Mouse (Mus musculus) embryonic facial prominence, embryonic 13.5 days (tissue): Measurements from ENCODE around the gene 1500009L16Rik. TPM values are rescaled to one million over a fixed set of nuclear protein-coding genes. Genes with fewer than 3 reads are reported as not detected.

Experiments
- ATAC-seq: fragments of 200-750 bp; cut with Nextera tagmentation; 2 replicates; pipeline ENCODE4 v1.8.0; 2017; ENCODE audit warnings: low read depth; ENCODE audit not compliant: insufficient number of reproducible peaks, insufficient read depth, low FRiP score, low TSS enrichment
- H3K27ac ChIP-seq: fragments of 300-500 bp; sonication (generic); 2 replicates; pipeline ENCODE4 v1.5.1; 2015; ENCODE audit warnings: moderate library complexity, mild to moderate bottlenecking, inconsistent platforms
- H3K27me3 ChIP-seq: fragments of 300-500 bp; sonication (generic); 2 replicates; pipeline ENCODE4 v1.6.1; 2015; ENCODE audit warnings: mild to moderate bottlenecking, inconsistent platforms
- H3K36me3 ChIP-seq: fragments of 300-500 bp; sonication (generic); 2 replicates; pipeline ENCODE4 v1.6.1; 2015; ENCODE audit warnings: mild to moderate bottlenecking, inconsistent platforms
- H3K4me1 ChIP-seq: fragments of 300-500 bp; sonication (generic); 2 replicates; pipeline ENCODE4 v1.6.1; 2015; ENCODE audit warnings: inconsistent platforms
- H3K4me2 ChIP-seq: fragments of 300-500 bp; sonication (generic); 2 replicates; pipeline ENCODE4 v1.6.1; 2015; ENCODE audit warnings: moderate library complexity, mild to moderate bottlenecking, inconsistent platforms
- H3K4me3 ChIP-seq: fragments of 300-500 bp; sonication (generic); 2 replicates; pipeline ENCODE4 v1.5.1; 2015; ENCODE audit warnings: mild to moderate bottlenecking, inconsistent platforms
- H3K9ac ChIP-seq: fragments of 300-500 bp; sonication (generic); 2 replicates; pipeline ENCODE4 v1.6.1; 2015; ENCODE audit warnings: mild to moderate bottlenecking, inconsistent platforms
- H3K9me3 ChIP-seq: fragments of 300-500 bp; sonication (generic); 2 replicates; pipeline ENCODE4 v1.6.1; 2016; ENCODE audit warnings: inconsistent platforms
- WGBS: fragments of 180-500 bp; shearing (Covaris S2); methylation state at CpG from one replicate; pipeline ENCODE4 v1.1.7; 2015; ENCODE audit warnings: mixed read lengths; 5-methylcytosine and 5-hydroxymethylcytosine counted together
- polyA plus RNA-seq: library from polyadenylated mRNA; unstranded; fragments of >200 nt; fragmentation: Nextera tagmentation; extraction: Ambion mirVana; gene quantifications from 2 replicates; pipeline ENCODE4 v1.2.1, GENCODE M21; 2015

Gene 1500009L16Rik
- polyA plus RNA-seq, 1 experiment from 2014 or later, result 31.5 TPM

- Histone ChIP-seq H3K27me3 (0 out of 2 replicates have a peak, but pooled peaks cover 5% of the 10 kb centered on the region), H3K9ac (no peak overlapping the region), H3K4me2 (no peak overlapping the region), H3K9me3 (peaks cover 4% of the 10 kb centered on the region; the same call in 1 of the 2 replicates), H3K27ac (no peak overlapping the region), H3K4me1 (peaks cover 22% of the 10 kb centered on the region), H3K36me3 (no peaks in the 10 kb centered on the region), H3K4me3 (no peak overlapping the region)
- no peak for ATAC-seq
- WGBS, result 77% methylated on average over 11 of the region's 11 CpGs
Observed at GRCm38 (mm10) chr10:83726164-83726563, 3.5 kb downstream of the 1500009L16Rik start.

GRCm38 (mm10) chr10:83727846-83728245 is 5.2 kb downstream of the 1500009L16Rik start:
- ATAC-seq, result no peak
- Histone ChIP-seq H3K4me1 (peaks cover 17% of the 10 kb centered on the region), H3K4me2 (no peak overlapping the region), H3K27ac (no peak overlapping the region), H3K9ac (no peak overlapping the region), H3K36me3 (no peaks in the 10 kb centered on the region), H3K9me3 (peaks cover 4% of the 10 kb centered on the region; the same call in 1 of the 2 replicates), H3K4me3 (no peak overlapping the region), H3K27me3 (no peaks in the 10 kb centered on the region)
- 81% methylated on average over 5 of the region's 5 CpGs for WGBS

- no peak for ATAC-seq
- H3K27me3 ChIP-seq, result no peaks in the 10 kb centered on the region
- H3K27ac ChIP-seq, result no peak overlapping the region; the same call in 1 of the 2 replicates
- WGBS, result 68% methylated on average over 6 of the region's 6 CpGs
- H3K4me3 ChIP-seq, result no peak overlapping the region
- no peak overlapping the region for H3K4me2 ChIP-seq
- no peak overlapping the region for H3K9ac ChIP-seq
- peaks cover 4% of the 10 kb centered on the region; the same call in 1 of the 2 replicates for H3K9me3 ChIP-seq
- H3K36me3 ChIP-seq, result no peaks in the 10 kb centered on the region
- H3K4me1 ChIP-seq, result peaks cover 13% of the 10 kb centered on the region
Observed at GRCm38 (mm10) chr10:83728529-83728928, 5.9 kb downstream of the 1500009L16Rik start.

GRCm38 (mm10) chr10:83729076-83729475 is 6.4 kb downstream of the 1500009L16Rik start:
- Histone ChIP-seq H3K27me3 (no peaks in the 10 kb centered on the region), H3K27ac (no peak overlapping the region), H3K9ac (no peak overlapping the region), H3K36me3 (no peaks in the 10 kb centered on the region), H3K4me2 (no peak overlapping the region), H3K9me3 (peaks cover 4% of the 10 kb centered on the region; the same call in 1 of the 2 replicates), H3K4me3 (no peak overlapping the region), H3K4me1 (peaks cover 8% of the 10 kb centered on the region)
- 78% methylated on average over 3 of the region's 3 CpGs for WGBS
- ATAC-seq, result no peak

GRCm38 (mm10) chr10:83729492-83729891 is 6.8 kb downstream of the 1500009L16Rik start:
- WGBS, result 33% methylated on average over 7 of the region's 7 CpGs
- Histone ChIP-seq H3K27me3 (no peaks in the 10 kb centered on the region), H3K4me1 (peaks cover 8% of the 10 kb centered on the region), H3K4me2 (no peak overlapping the region), H3K4me3 (no peak overlapping the region), H3K36me3 (no peaks in the 10 kb centered on the region), H3K27ac (no peak overlapping the region), H3K9me3 (peaks cover 4% of the 10 kb centered on the region; the same call in 1 of the 2 replicates), H3K9ac (no peak overlapping the region)
- ATAC-seq, result no peak

GRCm38 (mm10) chr10:83733725-83734124 is 11.1 kb downstream of the 1500009L16Rik start:
- Histone ChIP-seq H3K27me3 (no peaks in the 10 kb centered on the region), H3K4me1 (peaks cover 15% of the 10 kb centered on the region)
- WGBS, result 85% methylated on average over 4 of the region's 4 CpGs

GRCm38 (mm10) chr10:83738996-83739655 is 16.5 kb downstream of the 1500009L16Rik start:
- Histone ChIP-seq H3K9me3 (peaks cover 5% of the 10 kb centered on the region; the same call in 1 of the 2 replicates), H3K27ac (no peak overlapping the region), H3K36me3 (peaks cover 10% of the 10 kb centered on the region; the same call in 1 of the 2 replicates), H3K4me1 (peaks cover 11% of the 10 kb centered on the region; the same call in 1 of the 2 replicates), H3K4me3 (no peak overlapping the region), H3K4me2 (no peak overlapping the region), H3K27me3 (no peaks in the 10 kb centered on the region), H3K9ac (no peak overlapping the region)
- 84% methylated on average over 15 of the region's 15 CpGs for WGBS
- no peak for ATAC-seq

More at GRCm38 (mm10) chr10:83733725-83734124, 11.1 kb downstream of the 1500009L16Rik start:
- no peak overlapping the region for H3K4me2 ChIP-seq
- no peak overlapping the region for H3K4me3 ChIP-seq
- no peaks in the 10 kb centered on the region for H3K9me3 ChIP-seq
- no peak overlapping the region for H3K27ac ChIP-seq
- ATAC-seq, result no peak
- H3K36me3 ChIP-seq, result peaks cover 4% of the 10 kb centered on the region; the same call in 1 of the 2 replicates
- no peak overlapping the region for H3K9ac ChIP-seq

GRCm38 (mm10) chr10:83744656-83745055 is 22.0 kb downstream of the 1500009L16Rik start:
- peaks cover 5% of the 10 kb centered on the region; the same call in 1 of the 2 replicates for H3K9me3 ChIP-seq
- no peak overlapping the region for H3K27ac ChIP-seq
- H3K9ac ChIP-seq, result no peak overlapping the region
- peaks cover 6% of the 10 kb centered on the region; the same call in 1 of the 2 replicates for H3K4me1 ChIP-seq
- no peak overlapping the region for H3K4me3 ChIP-seq
- no peaks in the 10 kb centered on the region for H3K27me3 ChIP-seq
- no peak overlapping the region for H3K4me2 ChIP-seq
- 87% methylated on average over 3 of the region's 3 CpGs for WGBS
- peaks cover 3% of the 10 kb centered on the region; the same call in 1 of the 2 replicates for H3K36me3 ChIP-seq
- no peak for ATAC-seq

GRCm38 (mm10) chr10:83753056-83753455 is 30.4 kb downstream of the 1500009L16Rik start:
- H3K27ac ChIP-seq, result no peak overlapping the region
- no peak overlapping the region for H3K4me3 ChIP-seq
- no peak overlapping the region for H3K9ac ChIP-seq
- 86% methylated on average over 1 of the region's 1 CpGs for WGBS
- no peaks in the 10 kb centered on the region; the same call in 1 of the 2 replicates for H3K4me1 ChIP-seq
- no peaks in the 10 kb centered on the region for H3K9me3 ChIP-seq
- no peaks in the 10 kb centered on the region for H3K36me3 ChIP-seq
- H3K27me3 ChIP-seq, result no peaks in the 10 kb centered on the region
- no peak overlapping the region for H3K4me2 ChIP-seq
- ATAC-seq, result no peak

GRCm38 (mm10) chr10:83757343-83757962 is 34.8 kb downstream of the 1500009L16Rik start:
- Histone ChIP-seq H3K4me1 (peaks cover 6% of the 10 kb centered on the region), H3K9me3 (no peaks in the 10 kb centered on the region), H3K27ac (no peak overlapping the region), H3K27me3 (no peaks in the 10 kb centered on the region), H3K4me2 (no peak overlapping the region), H3K9ac (no peak overlapping the region), H3K4me3 (no peak overlapping the region), H3K36me3 (no peaks in the 10 kb centered on the region)
- ATAC-seq, result no peak
- WGBS, result 83% methylated on average over 17 of the region's 17 CpGs

GRCm38 (mm10) chr10:83758732-83759131 is 36.1 kb downstream of the 1500009L16Rik start:
- H3K4me1 ChIP-seq, result peaks cover 6% of the 10 kb centered on the region
- no peak overlapping the region for H3K4me2 ChIP-seq
- no peaks in the 10 kb centered on the region for H3K27me3 ChIP-seq
- H3K9ac ChIP-seq, result no peak overlapping the region
- no peak overlapping the region for H3K4me3 ChIP-seq
- no peaks in the 10 kb centered on the region for H3K9me3 ChIP-seq
- no peak for ATAC-seq
- WGBS, result 88% methylated on average over 13 of the region's 13 CpGs
- H3K36me3 ChIP-seq, result no peaks in the 10 kb centered on the region
- H3K27ac ChIP-seq, result no peak overlapping the region

GRCm38 (mm10) chr10:83760535-83760934 is 37.9 kb downstream of the 1500009L16Rik start:
- Histone ChIP-seq H3K9me3 (no peaks in the 10 kb centered on the region), H3K36me3 (0 out of 2 replicates have a peak, but pooled peaks cover 3% of the 10 kb centered on the region), H3K9ac (no peak overlapping the region), H3K4me2 (no peak overlapping the region), H3K4me1 (peaks cover 6% of the 10 kb centered on the region), H3K4me3 (no peak overlapping the region), H3K27ac (no peak overlapping the region), H3K27me3 (no peaks in the 10 kb centered on the region)
- no peak for ATAC-seq
- 59% methylated on average over 2 of the region's 2 CpGs for WGBS
